ENCODE assay signal across 8 mouse cellular contexts in genomic region chr13:42049774-42050125, GRCm38 (mm10). TPM values are rescaled to one million over a fixed set of nuclear protein-coding genes. Genes with fewer than 3 reads are reported as not detected.
A peak's percentile ranks its signal among the peaks of the same experiment; 100 is the strongest.
DNase-seq lines count a peak whose midpoint lies in the region; ATAC-seq and TF ChIP-seq lines count a peak whose summit lies in the region.

No protein-coding gene starts in this region.

- peak overlapping the region; percentile 77 for H3K4me2 ChIP-seq in liver, embryonic 11.5 days

- H3K27ac ChIP-seq in heart, adult 2 months, result peak overlapping the region; percentile 93
- peak overlapping the region; percentile 46 for H3K27ac ChIP-seq in embryonic fibroblast, embryonic 13.5 days (ENCODE audit: insufficient read depth, low read length)
- H3K27ac ChIP-seq in liver, embryonic 11.5 days (ENCODE audit: low read depth, low read length), result peak overlapping the region; percentile 75

- peak overlapping the region; percentile 97 for H3K9ac ChIP-seq in heart, adult 2 months (ENCODE audit: low read depth, low read length)
- peak overlapping the region; percentile 79 for H3K9ac ChIP-seq in liver, embryonic 11.5 days (ENCODE audit: low read depth, low read length)

- no peaks in the 10 kb centered on the region for H3K79me2 ChIP-seq in heart, adult 2 months (replicated peaks; ENCODE audit: control insufficient read depth, insufficient read depth, low read length)

- peaks cover 6% of the 10 kb centered on the region; the same call in 1 of the 2 replicates for H3K36me3 ChIP-seq in heart, adult 2 months (ENCODE audit: control insufficient read depth, insufficient read depth, low read length)
- H3K36me3 ChIP-seq in liver, embryonic 11.5 days (ENCODE audit: control insufficient read depth, insufficient read depth, low read length), result no peaks in the 10 kb centered on the region

- WGBS in heart, adult 2 months, result 1% methylated on average over 8 of the region's 8 CpGs
- WGBS in liver, embryonic 11.5 days, result 1% methylated on average over 8 of the region's 8 CpGs

- ATAC-seq in liver, embryonic 11.5 days (replicated peaks; ENCODE audit: low FRiP score), result no peak

- no peak for TF ChIP-seq CTCF in heart, adult 2 months (IDR thresholded peaks at IDR 0.05)
- TF ChIP-seq CTCF in embryonic fibroblast, embryonic 13.5 days (IDR thresholded peaks at IDR 0.05; ENCODE audit: borderline replicate concordance, insufficient read depth, low read length), result no peak

- no peaks in the 10 kb centered on the region for H3K9me3 ChIP-seq in liver, embryonic 11.5 days (ENCODE audit: control insufficient read depth, low read length)

- TF ChIP-seq POLR2A in heart, adult 2 months (IDR thresholded peaks at IDR 0.05; ENCODE audit: insufficient read depth, low read depth, low read length), result no peak
- TF ChIP-seq POLR2A in embryonic fibroblast, embryonic 13.5 days (IDR thresholded peaks at IDR 0.05; ENCODE audit: low read depth, low read length), result no peak

- no peak for DNase-seq in heart, adult 2 months
- DNase-seq in heart, postnatal 25 days (ENCODE audit: low spot score), result no peak
- DNase-seq in 3T3-L1 (ENCODE audit: low read depth, low spot score), result peak; percentile 55
- DNase-seq in liver, embryonic 11.5 days (ENCODE audit: low spot score), result no peak
- DNase-seq in adrenal gland, postnatal 36 days, result no peak
- DNase-seq in cerebellum, postnatal 14 days, result no peak
- DNase-seq in embryo, embryonic 10 days (ENCODE audit: low spot score), result no peak

- intact Hi-C loops in heart, adult 2 months (cut with DNase I), result loop anchor here (2.0 to 10.0 kb wide), 5 partner anchors 53 to 535 kb away; no protein-coding TSS in a partner anchor
- intact Hi-C loops in heart, postnatal 25 days (cut with DNase I), result loop anchor here (2.0 to 10.0 kb wide), 7 partner anchors 53 to 405 kb away; partner anchors contain the start of gene Edn1

- H3K27me3 ChIP-seq in heart, adult 2 months (ENCODE audit: control insufficient read depth, insufficient read depth, low read length), result no peaks in the 10 kb centered on the region
- no peaks in the 10 kb centered on the region for H3K27me3 ChIP-seq in liver, embryonic 11.5 days (replicated peaks; ENCODE audit: control insufficient read depth, insufficient read depth, low read length)

- TF ChIP-seq EP300 in heart, adult 2 months (IDR thresholded peaks at IDR 0.05; ENCODE audit: insufficient read depth, low read depth, low read length), result no peak

- peaks cover 6% of the 10 kb centered on the region for H3K4me1 ChIP-seq in heart, adult 2 months (ENCODE audit: control insufficient read depth, insufficient read depth, low read length)
- H3K4me1 ChIP-seq in embryonic fibroblast, embryonic 13.5 days (ENCODE audit: control insufficient read depth, insufficient read depth, low read length), result no peaks in the 10 kb centered on the region; the same call in 1 of the 2 replicates
- peaks cover 17% of the 10 kb centered on the region for H3K4me1 ChIP-seq in liver, embryonic 11.5 days (replicated peaks; ENCODE audit: control insufficient read depth, insufficient read depth, low read length)

- H3K4me3 ChIP-seq in heart, adult 2 months, result peak overlapping the region; percentile 57
- peak overlapping the region; percentile 77 for H3K4me3 ChIP-seq in embryonic fibroblast, embryonic 13.5 days (ENCODE audit: insufficient read depth, low read length)
- H3K4me3 ChIP-seq in liver, embryonic 11.5 days (ENCODE audit: low read depth, low read length), result peak overlapping the region; percentile 92

RNA-seq across cellular contexts. Expression of gene Hivep1, which starts 2.1 kb away (rescaled TPM):
- 10 to 100 TPM; 22.1 to 23.2 TPM for total RNA-seq in heart, adult 2 months (2021)
- polyA plus RNA-seq in heart, adult 2 months (2012; rRNA removed), result 16.8 and 21.1 TPM in 2 replicates
- total RNA-seq in heart, postnatal 25 days (2021), result 10 to 100 TPM; 23.9 to 26.5 TPM
- polyA plus RNA-seq in embryonic fibroblast, embryonic 13.5 days (2011; ENCODE audit: insufficient read length, low read depth, missing spikeins), result 21.0 and 24.6 TPM in 2 replicates
- polyA plus RNA-seq in liver, embryonic 11.5 days (2014; fragmentation: Nextera tagmentation; extraction: Ambion mirVana), result 4.7 and 6.7 TPM in 2 replicates
- 10 to 100 TPM; 21.5 to 29.1 TPM for total RNA-seq in adrenal gland, postnatal 36 days (2021)
